Mouse (Mus musculus): ENCODE measurements around the gene Zic5. TPM values are rescaled to one million over a fixed set of nuclear protein-coding genes. Genes with fewer than 3 reads are reported as not detected.

Zic5 gene
- total and polyA plus RNA-seq, 2 experiments from 2014 or later, result not detected

- ATAC-seq (ENCODE audit: insufficient read depth, low read depth), result no peak
- peak within 1 kb of the TSS; percentile 48 for H3K4me3 ChIP-seq (ENCODE audit: low read depth, low read length)
- H3K27me3 ChIP-seq (ENCODE audit: control insufficient read depth, insufficient read depth, low read length), result peaks cover 90% of the 10 kb centered on the region
- WGBS, result 1% methylated on average over 59 of the region's 59 CpGs
- no peak within 1 kb of the TSS for H3K27ac ChIP-seq (ENCODE audit: low read depth)
- H3K9me3 ChIP-seq (replicated peaks; ENCODE audit: control insufficient read depth, low read length), result no peaks in the 10 kb centered on the region
- H3K4me2 ChIP-seq (ENCODE audit: low read depth, low read length), result peak within 1 kb of the TSS; percentile 82
- TF ChIP-seq CTCF (IDR thresholded peaks at IDR 0.05; ENCODE audit: low read depth) (no peak), EP300 (IDR thresholded peaks at IDR 0.05; ENCODE audit: low read depth) (no peak)
- H3K4me1 ChIP-seq (ENCODE audit: control insufficient read depth, insufficient read depth), result no peaks in the 10 kb centered on the region
- DNase-seq (ENCODE audit: low spot score), result no peak
- H3K36me3 ChIP-seq (replicated peaks; ENCODE audit: control insufficient read depth, insufficient read depth, low read length), result no peaks in the 10 kb centered on the region
- no peak within 1 kb of the TSS for H3K9ac ChIP-seq (replicated peaks; ENCODE audit: low read depth, low read length)
These were observed 14.7 kb downstream of the Zic5 start, which contains the start of gene Gm5089 for GRCm38 (mm10) chr14:122450496-122451382. Gene Gm5089, minus strand, starts transcription at chr14:122451115.

GRCm38 (mm10) chr14:122449601-122450495 is 15.6 kb downstream of the Zic5 start:
- Histone ChIP-seq H3K27me3 (ENCODE audit: control insufficient read depth, insufficient read depth, low read length) (peaks cover 84% of the 10 kb centered on the region), H3K9me3 (replicated peaks; ENCODE audit: control insufficient read depth, low read length) (no peaks in the 10 kb centered on the region), H3K4me3 (ENCODE audit: low read depth, low read length) (peak overlapping the region; percentile 48), H3K4me2 (ENCODE audit: low read depth, low read length) (peak overlapping the region; percentile 82), H3K27ac (ENCODE audit: low read depth) (no peak overlapping the region), H3K4me1 (ENCODE audit: control insufficient read depth, insufficient read depth) (no peaks in the 10 kb centered on the region), H3K36me3 (replicated peaks; ENCODE audit: control insufficient read depth, insufficient read depth, low read length) (no peaks in the 10 kb centered on the region), H3K9ac (replicated peaks; ENCODE audit: low read depth, low read length) (no peak overlapping the region)
- TF ChIP-seq CTCF (IDR thresholded peaks at IDR 0.05; ENCODE audit: low read depth) (no peak), EP300 (IDR thresholded peaks at IDR 0.05; ENCODE audit: low read depth) (no peak)
- ATAC-seq (ENCODE audit: insufficient read depth, low read depth), result no peak
- 6% methylated on average over 29 of the region's 29 CpGs for WGBS
- no peak for DNase-seq (ENCODE audit: low spot score)

- Histone ChIP-seq H3K9me3 (replicated peaks; ENCODE audit: control insufficient read depth, low read length) (no peaks in the 10 kb centered on the region), H3K27ac (ENCODE audit: low read depth) (no peak overlapping the region), H3K4me2 (ENCODE audit: low read depth, low read length) (no peak overlapping the region), H3K9ac (replicated peaks; ENCODE audit: low read depth, low read length) (no peak overlapping the region), H3K4me1 (ENCODE audit: control insufficient read depth, insufficient read depth) (no peaks in the 10 kb centered on the region), H3K27me3 (ENCODE audit: control insufficient read depth, insufficient read depth, low read length) (peaks cover 2% of the 10 kb centered on the region; the same call in 1 of the 2 replicates), H3K36me3 (replicated peaks; ENCODE audit: control insufficient read depth, insufficient read depth, low read length) (no peaks in the 10 kb centered on the region), H3K4me3 (ENCODE audit: low read depth, low read length) (no peak overlapping the region)
- DNase-seq (ENCODE audit: low spot score), result no peak
- TF ChIP-seq CTCF (IDR thresholded peaks at IDR 0.05; ENCODE audit: low read depth) (no peak), EP300 (IDR thresholded peaks at IDR 0.05; ENCODE audit: low read depth) (no peak)
- WGBS, result 33% methylated on average over 10 of the region's 10 CpGs
- ATAC-seq (ENCODE audit: insufficient read depth, low read depth), result no peak
These were observed 28.6 kb downstream of the Zic5 start for GRCm38 (mm10) chr14:122436850-122437249.

- Histone ChIP-seq H3K27me3 (ENCODE audit: control insufficient read depth, insufficient read depth, low read length) (no peaks in the 10 kb centered on the region), H3K9me3 (replicated peaks; ENCODE audit: control insufficient read depth, low read length) (no peaks in the 10 kb centered on the region), H3K36me3 (replicated peaks; ENCODE audit: control insufficient read depth, insufficient read depth, low read length) (no peaks in the 10 kb centered on the region), H3K9ac (replicated peaks; ENCODE audit: low read depth, low read length) (no peak overlapping the region), H3K27ac (ENCODE audit: low read depth) (no peak overlapping the region), H3K4me3 (ENCODE audit: low read depth, low read length) (no peak overlapping the region), H3K4me1 (ENCODE audit: control insufficient read depth, insufficient read depth) (no peaks in the 10 kb centered on the region), H3K4me2 (ENCODE audit: low read depth, low read length) (no peak overlapping the region)
- TF ChIP-seq EP300 (IDR thresholded peaks at IDR 0.05; ENCODE audit: low read depth), result no peak
- TF ChIP-seq CTCF (IDR thresholded peaks at IDR 0.05; ENCODE audit: low read depth), result no peak
- ATAC-seq (ENCODE audit: insufficient read depth, low read depth) (no peak), DNase-seq (ENCODE audit: low spot score) (no peak)
- WGBS, result 91% methylated on average over 10 of the region's 10 CpGs
These were observed 31.4 kb downstream of the Zic5 start for GRCm38 (mm10) chr14:122434039-122434438.

- Histone ChIP-seq H3K4me3 (ENCODE audit: low read depth, low read length) (no peak overlapping the region), H3K9me3 (replicated peaks; ENCODE audit: control insufficient read depth, low read length) (no peaks in the 10 kb centered on the region), H3K4me2 (ENCODE audit: low read depth, low read length) (no peak overlapping the region), H3K4me1 (ENCODE audit: control insufficient read depth, insufficient read depth) (no peaks in the 10 kb centered on the region), H3K36me3 (replicated peaks; ENCODE audit: control insufficient read depth, insufficient read depth, low read length) (no peaks in the 10 kb centered on the region), H3K9ac (replicated peaks; ENCODE audit: low read depth, low read length) (no peak overlapping the region), H3K27ac (ENCODE audit: low read depth) (no peak overlapping the region), H3K27me3 (ENCODE audit: control insufficient read depth, insufficient read depth, low read length) (no peaks in the 10 kb centered on the region)
- TF ChIP-seq CTCF (IDR thresholded peaks at IDR 0.05; ENCODE audit: low read depth) (no peak), EP300 (IDR thresholded peaks at IDR 0.05; ENCODE audit: low read depth) (no peak)
- ATAC-seq (ENCODE audit: insufficient read depth, low read depth) (no peak), DNase-seq (ENCODE audit: low spot score) (no peak)
- 65% methylated on average over 3 of the region's 3 CpGs for WGBS
These were observed 32.9 kb downstream of the Zic5 start for GRCm38 (mm10) chr14:122432558-122432957.

Measured in heart, postnatal 0 days (tissue).